Mouse (Mus musculus) adrenal gland, postnatal 25 days (tissue): ENCODE results near the gene Brix1. TPM values are rescaled to one million over a fixed set of nuclear protein-coding genes. Genes with fewer than 3 reads are reported as not detected.

Source experiments
- DNase-seq: peaks from one replicate; pipeline ENCODE4 v3.0.0; 2021; ENCODE audit warnings: mixed read lengths
- total RNA-seq: library from RNA; stranded (reverse); gene quantifications from 2 replicates; pipeline ENCODE4 v1.2.3, GENCODE M21; 2021

The Brix1 gene
- total RNA-seq, 1 experiment from 2014 or later: 45.6 TPM

DNA sequence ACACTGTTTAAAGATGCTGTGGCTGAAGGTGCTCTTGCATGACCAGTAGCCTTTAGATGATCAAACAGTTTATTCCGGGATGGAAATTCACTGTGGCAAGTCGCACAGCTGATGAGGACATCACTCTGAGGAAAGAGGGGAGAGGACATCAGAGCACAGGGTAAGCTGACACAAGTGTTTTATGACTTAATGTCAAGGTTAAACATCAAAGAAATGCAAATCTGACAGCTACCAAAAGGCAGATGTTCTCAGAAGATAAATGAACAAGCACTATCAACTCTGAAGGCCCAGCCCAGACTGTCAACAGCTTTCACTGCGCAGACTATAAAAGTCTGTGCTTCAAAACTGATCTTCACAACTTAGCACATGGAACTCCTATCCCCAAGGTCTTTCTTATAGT lies 38.6 kb downstream of the Brix1 start:
- DNase-seq: peak; percentile 6

DNA sequence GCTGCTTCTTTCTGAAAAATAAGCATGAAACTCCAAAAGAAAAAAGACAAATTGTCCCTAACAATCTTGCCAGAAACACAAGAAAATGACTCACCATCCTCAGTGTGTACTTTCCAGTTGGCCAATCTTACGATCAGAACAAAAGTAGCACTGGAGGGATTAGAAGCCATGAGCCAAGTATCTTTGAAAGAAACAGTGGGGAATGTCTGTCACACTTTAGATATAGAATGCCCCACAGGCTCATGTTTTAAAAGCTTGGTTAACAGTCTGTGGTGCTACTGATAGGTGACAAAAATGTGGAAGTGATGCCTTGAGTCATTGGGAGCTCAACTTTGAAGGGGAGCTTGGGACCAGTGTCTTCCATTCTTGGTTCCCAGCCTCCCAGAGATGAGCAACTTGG lies 43.5 kb downstream of the Brix1 start:
- no peak for DNase-seq

DNA sequence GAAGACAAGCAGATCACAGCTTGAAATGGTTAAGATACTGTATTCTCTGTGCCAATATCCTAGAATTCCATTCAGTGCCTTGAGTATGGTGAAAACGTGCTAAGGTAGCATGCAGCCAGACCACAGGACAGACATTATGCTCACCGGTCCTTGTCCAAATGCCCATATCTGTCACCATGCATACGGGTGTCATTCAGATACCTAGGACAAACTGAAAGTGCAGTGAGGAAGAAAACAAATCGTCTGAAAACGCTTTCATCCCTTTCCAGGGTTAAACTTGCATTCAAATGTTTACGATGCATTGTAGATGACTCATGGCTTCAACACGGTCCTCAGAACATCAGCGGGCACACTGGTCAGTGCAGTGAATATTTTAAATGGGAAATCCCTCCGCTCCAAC lies 44.3 kb downstream of the Brix1 start:
- no peak for DNase-seq

DNA sequence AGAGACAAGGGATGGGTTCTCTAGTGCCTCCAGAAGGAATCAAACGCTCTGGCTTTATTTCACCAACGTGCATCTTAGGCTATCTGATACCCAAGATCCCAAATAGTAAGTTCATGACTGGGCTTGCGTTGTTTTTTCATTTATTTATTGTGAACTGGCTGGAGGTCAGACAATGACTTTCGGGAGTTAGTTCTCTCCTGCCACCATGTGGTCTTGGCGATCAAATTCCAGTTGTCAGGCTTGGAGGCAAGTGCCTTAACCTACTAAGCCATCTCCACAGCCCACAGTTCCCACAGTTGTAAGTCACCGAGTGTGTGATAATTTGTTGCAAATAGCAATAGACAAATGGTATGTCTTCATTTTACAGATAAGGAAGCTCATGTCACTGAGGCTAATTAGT lies 45.8 kb downstream of the Brix1 start:
- DNase-seq: peak; percentile 20

DNA sequence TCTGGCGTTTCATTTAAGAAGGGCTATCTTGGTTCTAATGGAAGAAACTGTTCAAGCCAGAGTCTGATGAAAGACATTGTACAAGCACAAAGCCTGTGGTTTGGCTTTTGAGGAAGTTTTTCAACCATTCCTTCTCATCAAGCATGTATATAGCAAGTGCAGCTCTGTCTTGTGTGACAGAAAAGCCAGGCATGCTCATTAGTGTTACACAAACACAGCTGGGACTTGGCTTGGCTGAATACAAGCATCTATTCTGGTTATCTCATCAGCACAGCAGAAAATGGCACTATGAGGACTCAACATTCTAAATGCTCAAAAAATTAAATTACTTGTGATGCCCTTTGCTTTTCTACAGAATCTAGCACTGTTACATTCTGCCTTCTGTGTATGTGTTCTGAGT lies 48.9 kb downstream of the Brix1 start:
- no peak for DNase-seq

DNA sequence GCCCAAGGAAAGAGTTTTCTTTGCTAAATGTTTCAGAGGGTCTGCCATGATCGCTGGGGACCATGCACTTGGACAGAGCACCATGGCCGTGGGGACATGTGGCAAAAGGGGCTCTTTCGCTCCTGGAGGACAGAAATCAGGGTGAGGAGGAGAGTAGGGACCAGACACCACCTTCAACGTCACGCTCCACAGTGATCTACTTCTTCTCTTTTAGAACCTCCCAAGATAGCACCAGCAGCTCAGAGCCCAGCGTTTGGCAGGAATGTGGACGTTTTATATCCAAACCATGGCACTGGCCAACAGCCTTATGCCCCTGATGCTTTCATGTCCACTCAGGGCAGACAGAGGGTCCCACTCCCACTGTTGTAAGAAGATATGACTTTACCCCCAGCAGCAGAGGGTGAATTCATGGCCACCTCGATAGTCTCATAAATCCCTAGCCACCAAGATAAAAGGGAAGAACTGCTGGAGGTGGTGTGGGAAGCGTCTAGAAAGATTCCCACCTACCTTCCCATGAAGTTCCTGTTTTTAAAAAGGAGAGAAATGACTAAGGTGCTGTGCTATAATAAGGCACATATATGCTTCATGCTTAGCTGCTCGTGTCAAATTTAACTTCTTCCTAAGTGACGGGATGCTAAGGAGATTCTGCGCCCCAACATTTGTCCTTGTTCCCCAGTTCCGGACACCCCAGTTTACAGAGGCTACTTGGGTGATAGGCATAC lies 59.0 kb downstream of the Brix1 start:
- DNase-seq: no peak

DNA sequence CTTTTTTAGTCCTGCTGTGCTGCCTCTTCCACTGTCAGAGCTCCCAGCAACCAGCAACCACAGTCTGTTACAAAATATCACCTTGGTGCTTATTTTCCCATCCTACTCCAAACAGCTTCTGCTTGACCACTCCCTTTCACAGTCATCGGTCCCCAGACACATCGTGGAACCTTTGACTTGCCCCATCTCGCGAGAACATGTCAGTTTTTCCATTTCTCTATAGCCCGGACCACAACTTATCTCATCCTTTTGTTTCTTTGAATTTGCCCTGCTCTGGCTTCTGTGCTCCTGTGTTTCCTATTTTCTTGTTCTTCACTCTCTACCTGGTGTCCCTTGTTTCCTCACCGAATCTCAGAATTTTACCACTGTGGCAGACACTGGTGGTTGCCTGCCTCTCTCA lies 59.6 kb downstream of the Brix1 start:
- no peak for DNase-seq

Other genes with a start within 250 kb of the Brix1 start
- not detected in 2 replicates for gene Gm21973, start 160.6 kb downstream of the Brix1 start, total RNA-seq
- 1.9 and 3.9 TPM in 2 replicates for gene Agxt2, start 127.4 kb downstream of the Brix1 start, total RNA-seq
- gene Dnajc21, start 15.4 kb downstream of the Brix1 start, total RNA-seq: 35.7 and 50.6 TPM in 2 replicates
- 14.8 and 19.7 TPM in 2 replicates for gene Rad1, start 71 bp upstream of the Brix1 start, total RNA-seq
- gene Ttc23l, start 72.7 kb upstream of the Brix1 start, total RNA-seq: not detected in 2 replicates
- 23.6 and 25.7 TPM in 2 replicates for gene Rai14, start 228.7 kb upstream of the Brix1 start, total RNA-seq